Mouse (Mus musculus): Measurements from ENCODE around the gene Hist2h3c1.

- TF ChIP-seq GATA1 (IDR thresholded peaks at IDR 0.05; ENCODE audit: borderline replicate concordance, low read length) (no peak), FLI1 (IDR thresholded peaks at IDR 0.05; ENCODE audit: low read length) (no peak)
These were observed 19.5 kb upstream of the Hist2h3c1 start for GRCm38 (mm10) chr3:96226695-96227648.

Data from megakaryocyte, embryonic 14.5 days (primary cell).